Mouse (Mus musculus): ENCODE measurements around the gene Clca2. TPM values are rescaled to one million over a fixed set of nuclear protein-coding genes. Genes with fewer than 3 reads are reported as not detected.

The Clca2 gene
- polyA plus RNA-seq, 1 experiment, result not detected

GRCm38 (mm10) chr3:145038813-145039212, 60.4 kb downstream of the Clca2 start:
- TF ChIP-seq POLR2A (IDR thresholded peaks at IDR 0.05; ENCODE audit: low read depth, low read length) (no peak), CTCF (IDR thresholded peaks at IDR 0.05; ENCODE audit: borderline replicate concordance, insufficient read depth, low read length) (no peak)
- Histone ChIP-seq H3K27ac (ENCODE audit: insufficient read depth, low read length) (no peak overlapping the region), H3K4me1 (ENCODE audit: control insufficient read depth, insufficient read depth, low read length) (no peaks in the 10 kb centered on the region), H3K4me3 (ENCODE audit: insufficient read depth, low read length) (no peak overlapping the region)

GRCm38 (mm10) chr3:145032676-145033075, 66.6 kb downstream of the Clca2 start, which contains the start of gene Clca1:
Gene Clca1 (minus strand): TSS chr3:145032776.
- TF ChIP-seq CTCF (IDR thresholded peaks at IDR 0.05; ENCODE audit: borderline replicate concordance, insufficient read depth, low read length), result no peak
- TF ChIP-seq POLR2A (IDR thresholded peaks at IDR 0.05; ENCODE audit: low read depth, low read length), result no peak
- no peak within 1 kb of the TSS for H3K27ac ChIP-seq (ENCODE audit: insufficient read depth, low read length)
- H3K4me1 ChIP-seq (ENCODE audit: control insufficient read depth, insufficient read depth, low read length), result no peaks in the 10 kb centered on the region
- no peak within 1 kb of the TSS for H3K4me3 ChIP-seq (ENCODE audit: insufficient read depth, low read length)

- Histone ChIP-seq H3K4me3 (ENCODE audit: insufficient read depth, low read length) (no peak overlapping the region), H3K27ac (ENCODE audit: insufficient read depth, low read length) (no peak overlapping the region), H3K4me1 (ENCODE audit: control insufficient read depth, insufficient read depth, low read length) (no peaks in the 10 kb centered on the region)
- TF ChIP-seq CTCF (IDR thresholded peaks at IDR 0.05; ENCODE audit: borderline replicate concordance, insufficient read depth, low read length) (no peak), POLR2A (IDR thresholded peaks at IDR 0.05; ENCODE audit: low read depth, low read length) (no peak)
Observed at GRCm38 (mm10) chr3:145028036-145028435, 71.2 kb downstream of the Clca2 start.

GRCm38 (mm10) chr3:145026750-145027149, 72.5 kb downstream of the Clca2 start:
- no peak overlapping the region for H3K27ac ChIP-seq (ENCODE audit: insufficient read depth, low read length)
- TF ChIP-seq CTCF (IDR thresholded peaks at IDR 0.05; ENCODE audit: borderline replicate concordance, insufficient read depth, low read length), result peak; percentile 75; the same call in 1 of the 2 replicates
- no peak for TF ChIP-seq POLR2A (IDR thresholded peaks at IDR 0.05; ENCODE audit: low read depth, low read length)
- no peaks in the 10 kb centered on the region for H3K4me1 ChIP-seq (ENCODE audit: control insufficient read depth, insufficient read depth, low read length)
- no peak overlapping the region for H3K4me3 ChIP-seq (ENCODE audit: insufficient read depth, low read length)

Other genes with a start within 250 kb of the Clca2 start
- not detected in 2 replicates for gene Clca4b, start 166.9 kb downstream of the Clca2 start, polyA plus RNA-seq (2011; ENCODE audit: insufficient read length, low read depth, missing spikeins)
- gene Clca4a, start 124.4 kb downstream of the Clca2 start, polyA plus RNA-seq (2011; ENCODE audit: insufficient read length, low read depth, missing spikeins), result not detected in 2 replicates
- not detected in 2 replicates for gene Clca1, start 66.7 kb downstream of the Clca2 start, polyA plus RNA-seq (2011; ENCODE audit: insufficient read length, low read depth, missing spikeins)
- 22.4 and 40.7 TPM in 2 replicates for gene Odf2l, start 19.1 kb upstream of the Clca2 start, polyA plus RNA-seq (2011; ENCODE audit: insufficient read length, low read depth, missing spikeins)
- gene Col24a1, start 193.0 kb upstream of the Clca2 start, polyA plus RNA-seq (2011; ENCODE audit: insufficient read length, low read depth, missing spikeins), result 4.7 and 11.9 TPM in 2 replicates